Mouse (Mus musculus): ENCODE data around the gene Aagab. TPM values are rescaled to one million over a fixed set of nuclear protein-coding genes. Genes with fewer than 3 reads are reported as not detected.

Gene Aagab
- polyA plus RNA-seq, 1 experiment from 2014 or later: 14.2 TPM

DNA sequence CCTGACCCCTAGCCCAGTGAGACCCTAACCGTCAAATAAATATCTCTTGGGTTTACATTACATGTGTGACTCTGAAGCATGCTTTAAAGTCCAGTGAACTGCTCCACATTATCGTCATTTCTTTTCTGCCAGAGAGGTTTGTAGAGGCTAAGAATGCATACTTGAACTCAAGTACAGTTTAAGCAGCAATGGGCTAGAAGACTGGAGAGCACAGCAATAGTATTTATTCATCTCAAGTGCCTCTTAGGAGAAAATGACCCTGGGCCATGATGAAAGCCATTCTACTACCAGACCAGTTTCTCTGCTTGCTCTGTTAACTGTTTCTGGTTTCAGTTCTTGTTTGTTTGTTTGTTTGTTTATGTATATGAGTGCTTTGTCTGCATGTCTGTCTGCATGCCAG is 39.0 kb upstream of the Aagab start:
- Histone ChIP-seq H3K9ac (replicated peaks) (no peak overlapping the region), H3K4me3 (ENCODE audit: low read depth, low read length) (no peak overlapping the region), H3K4me2 (ENCODE audit: low read depth, low read length) (no peak overlapping the region), H3K4me1 (ENCODE audit: insufficient read depth) (no peaks in the 10 kb centered on the region), H3K27me3 (ENCODE audit: insufficient read depth, low read length) (no peaks in the 10 kb centered on the region), H3K9me3 (ENCODE audit: low read length) (no peaks in the 10 kb centered on the region), H3K27ac (ENCODE audit: low read depth) (no peak overlapping the region), H3K36me3 (replicated peaks; ENCODE audit: insufficient read depth, low read length) (no peaks in the 10 kb centered on the region)
- ATAC-seq (no peak), DNase-seq (no peak)
- 71% methylated on average over 2 of the region's 2 CpGs for WGBS (ENCODE audit: insufficient replicate concordance)
- TF ChIP-seq EP300 (IDR thresholded peaks at IDR 0.05; ENCODE audit: low read depth) (no peak), CTCF (IDR thresholded peaks at IDR 0.05; ENCODE audit: low read depth) (no peak)

DNA sequence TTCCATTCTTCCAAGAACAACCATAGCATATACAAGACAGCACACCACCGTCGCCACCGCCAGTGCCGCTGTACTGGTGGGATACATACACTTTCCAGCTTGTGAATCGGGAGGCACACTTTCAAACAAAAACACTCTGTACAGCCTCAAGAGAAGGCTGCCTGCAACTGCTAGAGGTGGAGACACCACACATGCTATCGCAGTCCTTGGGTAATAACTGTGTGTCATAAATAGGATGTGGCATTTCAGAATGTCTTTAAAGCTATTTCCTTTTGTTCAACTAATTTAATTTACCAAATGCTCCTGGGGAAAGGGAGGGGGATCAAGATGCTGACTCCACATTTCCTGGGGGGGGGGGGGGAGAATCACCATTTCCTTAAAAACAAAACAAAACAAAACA is 34.1 kb upstream of the Aagab start:
- no peak for TF ChIP-seq EP300 (IDR thresholded peaks at IDR 0.05; ENCODE audit: low read depth)
- TF ChIP-seq CTCF (IDR thresholded peaks at IDR 0.05; ENCODE audit: low read depth): no peak

DNA sequence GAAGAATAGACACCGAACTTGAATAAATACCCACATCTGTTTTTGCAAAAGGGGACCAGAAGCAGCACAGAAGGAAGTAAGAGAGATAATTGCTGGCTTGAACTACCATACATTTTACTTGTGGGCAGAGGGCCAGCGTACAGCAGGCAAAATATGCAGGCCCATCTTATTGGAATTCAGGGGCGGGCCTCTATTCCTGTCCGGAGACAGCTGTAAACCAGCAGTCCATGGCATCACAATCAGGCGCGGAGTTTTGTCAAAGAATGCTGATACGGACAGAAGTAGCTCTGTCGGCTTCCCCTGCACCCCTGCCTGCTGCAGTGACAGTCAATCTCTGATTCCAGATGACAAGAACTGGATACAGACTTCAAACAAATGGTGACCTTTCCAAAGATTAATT is 33.7 kb upstream of the Aagab start:
- WGBS (ENCODE audit: insufficient replicate concordance): 53% methylated on average over 8 of the region's 8 CpGs
- peak overlapping the region; percentile 18; the same call in 1 of the 2 replicates for H3K4me2 ChIP-seq (ENCODE audit: low read depth, low read length)
- H3K4me3 ChIP-seq (ENCODE audit: low read depth, low read length): no peak overlapping the region
- ATAC-seq (no peak), DNase-seq (no peak)
- no peak overlapping the region for H3K27ac ChIP-seq (ENCODE audit: low read depth)
- H3K27me3 ChIP-seq (ENCODE audit: insufficient read depth, low read length): no peaks in the 10 kb centered on the region
- no peaks in the 10 kb centered on the region for H3K4me1 ChIP-seq (ENCODE audit: insufficient read depth)
- no peaks in the 10 kb centered on the region for H3K9me3 ChIP-seq (ENCODE audit: low read length)
- H3K9ac ChIP-seq (replicated peaks): no peak overlapping the region
- no peaks in the 10 kb centered on the region for H3K36me3 ChIP-seq (replicated peaks; ENCODE audit: insufficient read depth, low read length)
- TF ChIP-seq EP300 (IDR thresholded peaks at IDR 0.05; ENCODE audit: low read depth) (no peak), CTCF (IDR thresholded peaks at IDR 0.05; ENCODE audit: low read depth) (no peak)

More for the DNA sequence above, 34.1 kb upstream of the Aagab start:
- H3K4me1 ChIP-seq (ENCODE audit: insufficient read depth): no peaks in the 10 kb centered on the region
- no peak overlapping the region for H3K4me3 ChIP-seq (ENCODE audit: low read depth, low read length)
- H3K27me3 ChIP-seq (ENCODE audit: insufficient read depth, low read length): no peaks in the 10 kb centered on the region
- no peaks in the 10 kb centered on the region for H3K36me3 ChIP-seq (replicated peaks; ENCODE audit: insufficient read depth, low read length)
- ATAC-seq (no peak), DNase-seq (no peak)
- H3K4me2 ChIP-seq (ENCODE audit: low read depth, low read length): peak overlapping the region; percentile 18; the same call in 1 of the 2 replicates
- H3K27ac ChIP-seq (ENCODE audit: low read depth): no peak overlapping the region
- 71% methylated on average over 6 of the region's 6 CpGs for WGBS (ENCODE audit: insufficient replicate concordance)
- H3K9ac ChIP-seq (replicated peaks): no peak overlapping the region
- H3K9me3 ChIP-seq (ENCODE audit: low read length): no peaks in the 10 kb centered on the region

- H3K27me3 ChIP-seq (ENCODE audit: insufficient read depth, low read length): no peaks in the 10 kb centered on the region
- TF ChIP-seq CTCF (IDR thresholded peaks at IDR 0.05; ENCODE audit: low read depth): no peak
- TF ChIP-seq EP300 (IDR thresholded peaks at IDR 0.05; ENCODE audit: low read depth): no peak
- no peaks in the 10 kb centered on the region for H3K4me1 ChIP-seq (ENCODE audit: insufficient read depth)
- H3K4me3 ChIP-seq (ENCODE audit: low read depth, low read length): no peak overlapping the region
- no peak for ATAC-seq
- no peaks in the 10 kb centered on the region for H3K36me3 ChIP-seq (replicated peaks; ENCODE audit: insufficient read depth, low read length)
- H3K27ac ChIP-seq (ENCODE audit: low read depth): no peak overlapping the region
- no peak for DNase-seq
- no peak overlapping the region for H3K4me2 ChIP-seq (ENCODE audit: low read depth, low read length)
- no peak overlapping the region for H3K9ac ChIP-seq (replicated peaks)
- 21% methylated on average over 6 of the region's 6 CpGs for WGBS (ENCODE audit: insufficient replicate concordance)
- no peaks in the 10 kb centered on the region for H3K9me3 ChIP-seq (ENCODE audit: low read length)
Measured at GRCm38 (mm10) chr9:63571895-63572294, 30.6 kb upstream of the Aagab start.

- Histone ChIP-seq H3K27me3 (ENCODE audit: insufficient read depth, low read length) (no peaks in the 10 kb centered on the region), H3K4me2 (ENCODE audit: low read depth, low read length) (no peak overlapping the region), H3K4me3 (ENCODE audit: low read depth, low read length) (no peak overlapping the region), H3K36me3 (replicated peaks; ENCODE audit: insufficient read depth, low read length) (no peaks in the 10 kb centered on the region), H3K9me3 (ENCODE audit: low read length) (no peaks in the 10 kb centered on the region), H3K9ac (replicated peaks) (no peak overlapping the region), H3K4me1 (ENCODE audit: insufficient read depth) (no peaks in the 10 kb centered on the region), H3K27ac (ENCODE audit: low read depth) (no peak overlapping the region)
- no peak for ATAC-seq
- TF ChIP-seq EP300 (IDR thresholded peaks at IDR 0.05; ENCODE audit: low read depth): no peak
- 0 out of 2 replicates have a peak, but pooled peaks have one; percentile 16 for TF ChIP-seq CTCF (IDR thresholded peaks at IDR 0.05; ENCODE audit: low read depth)
- 69% methylated on average over 7 of the region's 7 CpGs for WGBS (ENCODE audit: insufficient replicate concordance)
- DNase-seq: no peak
Measured at GRCm38 (mm10) chr9:63572874-63573273, 29.6 kb upstream of the Aagab start.

DNA sequence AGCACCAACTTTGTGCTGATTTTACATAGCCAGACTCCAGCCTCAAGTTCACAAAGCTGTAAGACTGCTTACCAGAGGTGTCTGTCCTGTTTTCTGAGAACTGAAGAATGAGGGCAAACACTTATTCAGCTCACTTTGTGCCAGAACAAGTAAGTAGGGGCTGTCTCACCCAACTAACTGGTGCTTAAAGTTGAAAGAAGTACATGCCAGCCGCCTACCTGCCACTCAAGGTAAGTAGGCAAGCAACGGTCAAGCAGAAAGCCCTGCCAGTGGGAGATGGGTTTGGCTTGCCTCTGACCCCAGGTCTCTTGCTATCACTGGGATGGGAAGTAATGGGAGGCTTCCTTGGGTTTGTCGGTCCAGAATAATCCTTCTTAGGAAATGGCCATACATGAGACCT is 25.0 kb upstream of the Aagab start:
- WGBS (ENCODE audit: insufficient replicate concordance): 75% methylated on average over 3 of the region's 3 CpGs
- no peak for ATAC-seq

GRCm38 (mm10) chr9:63579644-63580043 is 22.8 kb upstream of the Aagab start:
- 81% methylated on average over 5 of the region's 5 CpGs for WGBS (ENCODE audit: insufficient replicate concordance)
- no peak for DNase-seq
- H3K27ac ChIP-seq (ENCODE audit: low read depth): no peak overlapping the region

More for the DNA sequence above, 25.0 kb upstream of the Aagab start:
- Histone ChIP-seq H3K36me3 (replicated peaks; ENCODE audit: insufficient read depth, low read length) (no peaks in the 10 kb centered on the region), H3K9me3 (ENCODE audit: low read length) (no peaks in the 10 kb centered on the region), H3K27me3 (ENCODE audit: insufficient read depth, low read length) (no peaks in the 10 kb centered on the region), H3K27ac (ENCODE audit: low read depth) (no peak overlapping the region), H3K9ac (replicated peaks) (no peak overlapping the region), H3K4me1 (ENCODE audit: insufficient read depth) (no peaks in the 10 kb centered on the region), H3K4me3 (ENCODE audit: low read depth, low read length) (no peak overlapping the region), H3K4me2 (ENCODE audit: low read depth, low read length) (no peak overlapping the region)
- no peak for TF ChIP-seq CTCF (IDR thresholded peaks at IDR 0.05; ENCODE audit: low read depth)
- no peak for TF ChIP-seq EP300 (IDR thresholded peaks at IDR 0.05; ENCODE audit: low read depth)
- no peak for DNase-seq

More at GRCm38 (mm10) chr9:63579644-63580043, 22.8 kb upstream of the Aagab start:
- Histone ChIP-seq H3K36me3 (replicated peaks; ENCODE audit: insufficient read depth, low read length) (no peaks in the 10 kb centered on the region), H3K27me3 (ENCODE audit: insufficient read depth, low read length) (no peaks in the 10 kb centered on the region), H3K4me2 (ENCODE audit: low read depth, low read length) (no peak overlapping the region), H3K4me1 (ENCODE audit: insufficient read depth) (peaks cover 3% of the 10 kb centered on the region; the same call in 1 of the 2 replicates), H3K9me3 (ENCODE audit: low read length) (no peaks in the 10 kb centered on the region), H3K4me3 (ENCODE audit: low read depth, low read length) (no peak overlapping the region), H3K9ac (replicated peaks) (no peak overlapping the region)
- TF ChIP-seq CTCF (IDR thresholded peaks at IDR 0.05; ENCODE audit: low read depth) (peak; percentile 42), EP300 (IDR thresholded peaks at IDR 0.05; ENCODE audit: low read depth) (no peak)
- no peak for ATAC-seq

Measured in liver, postnatal 0 days (tissue).